Mouse (Mus musculus) lung, adult 2 months (tissue): ENCODE results near the gene Fnbp1l. TPM values are rescaled to one million over a fixed set of nuclear protein-coding genes. Genes with fewer than 3 reads are reported as not detected.
A peak's percentile ranks its signal among the peaks of the same experiment; 100 is the strongest.

Source experiments
- DNase-seq: peaks from one replicate; pipeline ENCODE4 v3.0.0; 2022
- H3K4me1 ChIP-seq: fragments of 200-500 bp; 2 replicates; pipeline ENCODE4 v1.6.1; 2011; ENCODE audit warnings: low read length; ENCODE audit not compliant: control insufficient read depth, insufficient read depth
- H3K4me3 ChIP-seq: fragments of 200-500 bp; replicated peaks from 2 replicates; pipeline ENCODE3; 2011; ENCODE audit warnings: low read depth, mild to moderate bottlenecking, control low read depth, low read length; ENCODE audit errors: extremely low read depth
- CTCF ChIP-seq: fragments of 200-500 bp; IDR thresholded peaks from 2 replicates; pipeline ENCODE4 v1.5.1; 2011; ENCODE audit warnings: mild to moderate bottlenecking, low read length, control low read depth; ENCODE audit not compliant: insufficient read depth
- POLR2A ChIP-seq: fragments of 200-500 bp; IDR thresholded peaks from 2 replicates; pipeline ENCODE4 v1.6.1; 2011; ENCODE audit warnings: low read depth, mild to moderate bottlenecking, control low read depth, low read length, borderline replicate concordance; ENCODE audit errors: extremely low read depth
- WGBS: fragments of 180-500 bp; shearing (Covaris S2); methylation state at CpG from one replicate; pipeline ENCODE4 v1.1.7; 2018; 5-methylcytosine and 5-hydroxymethylcytosine counted together
- polyA plus RNA-seq: library from polyadenylated mRNA; depleted of rRNA; stranded (reverse); fragments of >200 nt; gene quantifications from 2 replicates; pipeline ENCODE4 v1.2.3, GENCODE M21; 2012

Fnbp1l gene
- polyA plus RNA-seq, 1 experiment, result 40.4 TPM

DNA sequence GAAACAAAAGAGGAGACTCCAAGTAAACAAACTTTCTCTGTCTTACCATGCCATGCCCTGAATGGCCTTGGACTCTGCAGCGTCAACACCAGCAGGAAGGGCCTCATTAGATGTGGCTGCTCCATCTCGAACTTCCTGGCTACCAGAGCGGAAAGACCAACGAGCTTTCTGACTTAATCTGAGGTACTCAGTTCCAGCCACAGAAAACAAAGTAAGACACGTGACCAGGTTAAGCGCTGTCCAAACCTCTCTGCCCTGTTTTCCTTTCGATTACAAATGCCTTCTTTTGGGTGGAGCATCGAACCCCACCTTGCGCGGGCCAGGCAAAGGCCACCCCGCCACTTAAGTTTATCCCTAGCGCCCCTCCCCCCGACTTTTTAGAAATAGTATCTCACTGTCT, 10.1 kb upstream of the Fnbp1l start:
- peak overlapping the region; percentile 3 for H3K4me3 ChIP-seq
- 7% methylated on average over 13 of the region's 13 CpGs for WGBS
- peak; percentile 48 for DNase-seq

DNA sequence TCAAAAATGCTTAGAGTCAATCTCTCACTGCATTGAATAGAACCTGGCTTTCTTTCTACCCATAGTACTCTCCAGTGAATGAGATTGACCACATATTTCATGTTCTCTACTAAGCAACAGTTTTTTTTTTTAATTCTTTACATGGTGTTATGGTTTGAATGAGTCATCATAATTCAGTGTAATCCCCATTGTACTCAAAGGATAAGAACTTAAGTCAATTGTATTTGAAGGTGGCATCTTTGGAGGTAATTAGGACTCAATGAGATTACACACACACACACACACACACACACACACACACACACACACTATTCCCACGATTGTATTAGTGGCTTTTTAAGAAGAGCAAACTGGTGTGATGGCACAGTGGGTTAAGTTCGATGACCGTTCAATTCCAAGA, 9.4 kb upstream of the Fnbp1l start:
- H3K4me3 ChIP-seq, result no peak overlapping the region
- TF ChIP-seq POLR2A (no peak), CTCF (no peak)
- H3K4me1 ChIP-seq, result peaks cover 2% of the 10 kb centered on the region; the same call in 1 of the 2 replicates
- WGBS, result 50% methylated on average over 3 of the region's 3 CpGs
- no peak for DNase-seq

More for the DNA sequence above, 10.1 kb upstream of the Fnbp1l start:
- peaks cover 2% of the 10 kb centered on the region; the same call in 1 of the 2 replicates for H3K4me1 ChIP-seq
- 0 out of 2 replicates have a peak, but pooled peaks have one; percentile 19 for TF ChIP-seq POLR2A
- TF ChIP-seq CTCF, result no peak

DNA sequence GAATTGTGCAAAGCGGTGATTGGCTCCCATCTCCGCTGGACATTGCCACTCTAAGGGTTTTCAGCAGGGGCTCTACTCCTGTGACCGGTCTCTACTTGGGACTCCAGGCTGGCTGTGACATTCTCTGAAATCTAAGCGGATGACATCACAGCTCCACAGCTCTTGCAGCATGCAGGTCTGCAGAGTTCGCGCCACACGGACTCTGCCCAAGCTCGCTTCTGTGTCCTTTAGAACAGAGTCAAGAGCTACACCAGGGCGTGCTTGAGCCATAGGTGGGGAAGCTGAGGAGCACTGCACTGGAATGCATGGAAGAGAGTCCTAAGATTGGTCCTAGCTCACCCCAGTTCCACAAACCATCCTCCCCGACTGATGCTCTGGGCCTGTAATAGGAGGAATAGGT, 9.0 kb upstream of the Fnbp1l start:
- no peak for TF ChIP-seq CTCF
- no peak for TF ChIP-seq POLR2A
- peaks cover 2% of the 10 kb centered on the region; the same call in 1 of the 2 replicates for H3K4me1 ChIP-seq
- no peak for DNase-seq
- no peak overlapping the region for H3K4me3 ChIP-seq
- 90% methylated on average over 10 of the region's 10 CpGs for WGBS

DNA sequence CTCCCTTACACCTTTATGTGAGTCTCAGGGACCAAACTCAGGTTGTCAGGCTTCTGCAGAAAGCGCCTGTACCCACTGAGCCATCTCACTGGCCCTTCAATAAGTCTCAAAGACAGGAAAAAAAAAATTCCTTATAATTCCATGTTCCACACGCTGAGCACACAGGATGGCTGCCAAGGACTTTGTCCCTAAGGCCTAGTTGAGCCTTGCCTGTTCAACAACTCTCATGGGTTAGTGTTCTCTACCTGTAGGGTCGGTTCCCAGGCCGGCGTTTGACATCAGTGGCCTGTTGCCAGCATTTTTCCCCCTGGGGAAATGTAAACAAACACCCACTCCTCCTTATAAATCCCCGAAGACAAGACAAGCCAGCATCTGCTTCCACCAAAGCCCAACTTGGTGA, 8.3 kb upstream of the Fnbp1l start:
- DNase-seq, result no peak
- Histone ChIP-seq H3K4me1 (peaks cover 2% of the 10 kb centered on the region; the same call in 1 of the 2 replicates), H3K4me3 (no peak overlapping the region)
- no peak for TF ChIP-seq POLR2A
- 75% methylated on average over 6 of the region's 6 CpGs for WGBS

DNA sequence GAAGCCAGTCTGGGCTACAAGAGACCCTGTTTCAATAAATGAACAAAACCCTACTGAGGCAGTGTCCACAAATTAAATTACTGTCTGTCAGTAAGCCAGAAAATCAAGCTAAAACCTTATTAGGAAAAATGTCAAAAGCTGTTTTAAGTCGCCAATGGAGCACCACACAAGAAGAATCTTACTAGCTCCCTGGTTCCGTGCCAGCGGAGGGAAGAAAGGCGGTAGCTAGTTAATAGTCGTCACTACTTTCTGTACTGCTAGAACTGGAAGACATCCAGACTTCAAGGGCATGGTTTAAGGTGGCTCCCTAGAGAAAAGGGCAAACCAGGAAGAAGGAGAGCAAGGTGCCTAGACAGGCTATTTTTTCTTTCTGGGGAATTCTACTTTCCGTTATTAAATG, 5.1 kb upstream of the Fnbp1l start:
- whole genome bisulfite sequencing, result 35% methylated on average over 6 of the region's 6 CpGs
- no peak for DNase-seq

DNA sequence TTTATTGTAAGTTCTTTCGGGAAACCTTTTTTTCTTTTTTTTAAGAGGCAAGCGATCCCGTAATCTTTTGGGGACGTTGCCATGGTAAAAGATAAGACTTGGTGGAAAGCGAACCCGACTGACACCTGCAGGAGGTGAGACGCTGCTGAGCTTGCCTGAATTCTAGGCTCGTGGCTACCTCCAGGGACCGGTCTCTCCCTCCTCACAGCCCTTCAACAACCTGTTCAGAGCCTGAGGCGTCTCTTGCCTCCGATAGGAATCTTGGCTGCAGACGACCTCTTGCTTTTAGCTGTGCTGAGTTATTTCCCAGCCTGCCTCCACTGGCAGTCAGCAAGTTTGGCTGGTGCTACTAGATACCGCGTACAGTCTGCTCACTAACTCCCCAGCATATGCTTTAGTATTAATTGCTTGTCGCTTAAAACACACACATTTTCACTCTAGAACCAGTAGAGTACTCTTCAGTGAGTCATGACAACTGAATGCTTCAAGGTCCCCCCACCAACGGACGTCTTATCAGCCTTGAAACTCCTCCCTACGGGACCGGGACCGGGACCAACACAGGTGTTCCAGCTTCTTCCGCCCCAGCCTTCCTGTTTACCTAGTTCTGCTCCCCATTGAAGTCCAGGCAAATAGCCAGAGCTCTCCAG, 893 bp upstream of the Fnbp1l start:
- TF ChIP-seq CTCF, result no peak
- no peak for TF ChIP-seq POLR2A
- H3K4me3 ChIP-seq, result peak overlapping the region; percentile 93
- H3K4me1 ChIP-seq, result peaks cover 4% of the 10 kb centered on the region; the same call in 1 of the 2 replicates
- WGBS, result 2% methylated on average over 21 of the region's 21 CpGs
- peak; percentile 76 for DNase-seq

More for the DNA sequence above, 5.1 kb upstream of the Fnbp1l start:
- Histone ChIP-seq H3K4me1 (peaks cover 2% of the 10 kb centered on the region; the same call in 1 of the 2 replicates), H3K4me3 (no peak overlapping the region)
- TF ChIP-seq CTCF (no peak), POLR2A (no peak)

DNA sequence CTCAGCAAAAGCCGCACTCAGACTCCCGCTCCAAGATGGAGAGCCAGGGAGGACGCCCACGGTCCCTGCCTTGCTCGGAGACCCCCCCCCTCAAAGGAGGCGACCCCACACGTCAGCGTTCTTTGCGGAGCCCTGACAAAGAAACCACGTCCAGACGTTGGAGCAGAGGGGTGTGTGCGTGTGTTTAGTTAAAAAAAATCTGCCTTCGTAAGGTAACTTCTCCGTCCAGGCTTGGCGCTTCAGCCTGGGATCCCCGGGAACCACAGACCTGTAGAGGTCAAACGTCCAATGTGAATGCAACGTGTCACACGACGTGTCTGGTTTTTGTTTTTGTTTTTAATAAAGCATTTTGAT, 393 bp upstream of the Fnbp1l start:
- no peak for TF ChIP-seq POLR2A
- no peak for TF ChIP-seq CTCF
- no peak for DNase-seq
- under 1% methylated on average over 20 of the region's 20 CpGs for WGBS
- H3K4me1 ChIP-seq, result peaks cover 4% of the 10 kb centered on the region; the same call in 1 of the 2 replicates
- H3K4me3 ChIP-seq, result peak overlapping the region; percentile 93

DNA sequence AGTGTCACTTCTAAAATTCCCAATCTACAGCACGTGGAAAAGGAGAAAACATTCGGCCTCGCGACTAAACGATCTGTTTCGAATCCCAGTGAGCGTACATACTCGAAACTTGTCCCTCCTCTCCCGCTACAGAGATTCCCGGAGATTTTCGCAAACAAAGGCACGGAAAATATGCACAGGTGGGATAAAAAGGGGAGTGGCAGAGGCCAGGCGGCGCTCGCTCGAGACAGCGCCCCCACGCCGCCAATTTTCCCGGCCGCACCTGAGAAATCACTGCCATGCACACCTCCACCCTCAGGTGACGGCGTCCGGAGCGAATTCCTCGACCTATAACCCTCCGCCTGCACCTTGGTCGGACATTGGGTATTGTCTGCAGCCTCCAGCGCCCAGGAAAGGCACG, 1.1 kb downstream of the Fnbp1l start:
- 3% methylated on average over 30 of the region's 30 CpGs for WGBS
- TF ChIP-seq CTCF (no peak), POLR2A (no peak)
- Histone ChIP-seq H3K4me1 (peaks cover 6% of the 10 kb centered on the region), H3K4me3 (peak overlapping the region; percentile 93)
- peak; percentile 68 for DNase-seq

DNA sequence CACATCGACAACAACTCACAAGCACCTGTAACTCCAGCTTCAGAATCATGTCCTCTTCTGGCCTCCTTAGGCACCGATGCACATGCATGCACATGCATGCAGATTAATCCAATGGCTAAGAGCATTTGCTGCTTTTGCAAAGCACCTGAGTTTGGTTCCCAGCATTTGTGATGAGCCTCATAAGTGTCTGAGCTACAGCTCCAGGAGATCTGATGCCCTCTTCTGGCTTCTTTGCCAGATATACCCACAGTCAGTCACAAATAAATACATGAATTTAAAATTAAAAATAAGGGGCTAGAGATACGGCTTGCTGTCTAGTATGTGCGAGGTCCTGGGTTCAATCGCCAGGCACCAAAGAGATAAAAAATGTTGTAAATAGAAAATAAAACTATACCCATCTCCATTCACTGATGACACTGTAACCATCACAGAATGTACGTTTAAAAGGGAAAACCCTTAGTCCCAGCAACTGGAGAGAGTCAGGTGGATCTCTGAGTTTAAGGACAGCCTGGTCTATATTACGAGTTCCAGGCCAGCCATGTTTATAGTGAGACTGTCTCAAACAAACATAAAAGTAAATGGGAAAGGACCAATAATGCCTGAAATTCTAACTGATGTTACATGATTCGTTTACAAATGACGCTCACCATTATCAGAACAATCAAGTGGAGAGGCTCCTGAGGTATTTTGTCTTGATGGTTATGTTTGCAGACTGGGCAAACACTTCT, 1.7 kb downstream of the Fnbp1l start:
- peaks cover 6% of the 10 kb centered on the region for H3K4me1 ChIP-seq
- WGBS, result 45% methylated on average over 9 of the region's 9 CpGs
- no peak for DNase-seq
- TF ChIP-seq CTCF (no peak), POLR2A (no peak)
- peak overlapping the region; percentile 93 for H3K4me3 ChIP-seq

DNA sequence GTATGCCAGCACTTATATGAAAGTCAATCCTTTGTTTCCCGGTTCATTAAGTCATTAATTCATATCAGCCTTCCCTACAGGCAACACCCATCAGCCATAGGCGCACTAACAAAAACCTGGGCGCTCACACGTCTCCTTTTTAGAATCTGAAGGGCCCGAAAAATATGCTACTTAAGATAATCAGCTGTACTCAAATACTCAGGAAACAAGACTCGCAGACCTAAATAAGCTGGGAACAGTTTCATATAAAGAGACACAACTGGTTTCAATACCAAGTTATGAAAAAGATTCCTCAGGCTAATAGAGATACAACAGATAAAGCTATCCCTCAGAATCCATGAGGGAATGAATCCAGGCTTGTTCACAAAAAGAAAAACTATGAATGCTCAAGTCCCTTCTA, 7.0 kb downstream of the Fnbp1l start:
- H3K4me3 ChIP-seq, result no peak overlapping the region
- DNase-seq, result no peak
- WGBS, result 38% methylated on average over 6 of the region's 6 CpGs
- no peak for TF ChIP-seq CTCF
- TF ChIP-seq POLR2A, result no peak
- peaks cover 9% of the 10 kb centered on the region for H3K4me1 ChIP-seq
